Mouse (Mus musculus): ENCODE measurements around the gene Gm20924. TPM values are rescaled to one million over a fixed set of nuclear protein-coding genes. Genes with fewer than 3 reads are reported as not detected.

Gm20924 gene
- polyA plus RNA-seq (2012; rRNA removed; ENCODE audit: low replicate concordance): not detected in 2 replicates

DNA sequence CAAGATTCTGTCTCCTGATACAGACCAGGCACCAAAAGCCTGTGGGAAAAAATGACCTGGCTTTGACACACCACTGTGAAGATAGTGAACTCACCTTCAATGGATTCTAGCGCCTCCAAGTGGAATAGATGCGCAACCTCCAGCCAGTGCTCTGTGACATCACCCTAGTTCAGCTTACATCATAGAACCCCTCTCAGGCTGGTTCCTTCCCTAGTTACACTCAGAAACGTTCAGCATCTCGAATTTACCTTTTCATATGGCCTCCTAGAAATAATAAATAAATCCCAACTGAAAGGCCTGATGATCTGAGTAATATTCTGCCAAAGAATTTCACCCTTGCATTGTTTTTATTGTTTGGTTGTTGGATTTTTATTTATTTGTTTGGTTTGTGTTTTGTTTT is at the start of gene Gm20924:
TSS of gene Gm20924 (minus strand) at position 101 of the 400 bp plus-strand sequence.

Other genes starting within 250 kb of the Gm20924 start
- gene Gm20736, start 170.2 kb upstream of the Gm20924 start, polyA plus RNA-seq (2012; rRNA removed; ENCODE audit: low replicate concordance): not detected in 2 replicates